Mouse (Mus musculus) intestine, postnatal 0 days (tissue): ENCODE results near the gene Klhl23. TPM values are rescaled to one million over a fixed set of nuclear protein-coding genes. Genes with fewer than 3 reads are reported as not detected.
"Not testable (repeated sequence)": the region's sequence is repeated elsewhere in the genome, so short reads cannot be mapped to it uniquely, and the experiment has no call there.

Source experiments
- ATAC-seq: fragments of 200-750 bp; cut with Nextera tagmentation; 2 replicates; pipeline ENCODE4 v1.8.0; 2017; ENCODE audit warnings: mild to moderate bottlenecking, moderate TSS enrichment, moderate library complexity
- H3K27ac ChIP-seq: fragments of 300-500 bp; sonication (generic); 2 replicates; pipeline ENCODE4 v1.5.1; 2014; ENCODE audit warnings: mild to moderate bottlenecking, low read depth, low read length, moderate library complexity
- H3K27me3 ChIP-seq: fragments of 300-500 bp; sonication (generic); replicated peaks from 2 replicates; pipeline ENCODE4 v1.6.1; 2014; ENCODE audit warnings: low read length, mixed read lengths; ENCODE audit not compliant: control insufficient read depth, insufficient read depth
- H3K36me3 ChIP-seq: fragments of 300-500 bp; sonication (generic); 2 replicates; pipeline ENCODE4 v1.6.1; 2014; ENCODE audit warnings: mild to moderate bottlenecking, moderate library complexity; ENCODE audit not compliant: control insufficient read depth, insufficient read depth
- H3K4me1 ChIP-seq: fragments of 300-500 bp; sonication (generic); replicated peaks from 2 replicates; pipeline ENCODE4 v1.6.1; 2014; ENCODE audit warnings: antibody characterized with exemption, low read length, mixed read lengths; ENCODE audit not compliant: control insufficient read depth, insufficient read depth
- H3K4me2 ChIP-seq: fragments of 300-500 bp; sonication (generic); replicated peaks from 2 replicates; pipeline ENCODE4 v1.6.1; 2014; ENCODE audit warnings: low read depth, mild to moderate bottlenecking, moderate library complexity
- H3K4me3 ChIP-seq: fragments of 300-500 bp; sonication (generic); 2 replicates; pipeline ENCODE4 v1.5.1; 2014; ENCODE audit warnings: low read depth, low read length
- H3K9ac ChIP-seq: fragments of 300-500 bp; sonication (generic); 2 replicates; pipeline ENCODE4 v1.6.1; 2014; ENCODE audit warnings: mild to moderate bottlenecking, low read depth, low read length
- H3K9me3 ChIP-seq: fragments of 300-500 bp; sonication (generic); 2 replicates; pipeline ENCODE4 v1.6.1; 2016; ENCODE audit warnings: mixed run types; ENCODE audit not compliant: control insufficient read depth
- CTCF ChIP-seq: sonication (generic); IDR thresholded peaks from 2 replicates; pipeline ENCODE4 v1.5.1; 2016; ENCODE audit warnings: low read depth, mild to moderate bottlenecking, control low read depth, antibody characterized with exemption, moderate library complexity
- WGBS: fragments of 180-500 bp; shearing (Covaris S2); extraction: QIAGEN DNeasy Blood & Tissue Kit; methylation state at CpG from one replicate; pipeline ENCODE4 v1.1.7; 2014; 5-methylcytosine and 5-hydroxymethylcytosine counted together
- polyA plus RNA-seq: library from polyadenylated mRNA; unstranded; fragments of >200 nt; fragmentation: Nextera tagmentation; extraction: Ambion mirVana; gene quantifications from 2 replicates; pipeline ENCODE4 v1.2.1, GENCODE M21; 2015

Gene Klhl23
- polyA plus RNA-seq, 1 experiment from 2014 or later = 17.3 TPM

DNA sequence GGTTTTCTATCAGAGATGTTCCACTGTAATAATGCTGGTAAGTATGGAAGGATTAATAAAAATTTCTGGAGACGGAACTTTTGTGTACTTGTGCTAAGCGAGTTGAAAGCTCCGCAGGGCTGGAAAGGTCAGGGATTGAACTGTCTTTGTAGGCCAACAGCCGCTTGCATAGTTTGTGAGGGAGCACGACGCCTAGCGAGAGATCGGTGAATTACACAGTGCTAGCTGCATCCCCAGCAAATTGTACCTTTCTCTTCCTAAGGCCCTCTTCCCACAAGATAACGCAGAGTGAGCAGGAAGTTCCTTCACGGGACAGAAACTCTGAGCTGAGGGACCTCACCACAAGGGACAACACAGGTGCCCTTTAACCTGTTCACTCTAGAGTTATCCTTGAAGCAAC lies 31.5 kb upstream of the Klhl23 start:
- peak; percentile 91 for TF ChIP-seq CTCF
- no peaks in the 10 kb centered on the region for H3K9me3 ChIP-seq
- peak overlapping the region; percentile 84; the same call in 1 of the 2 replicates for H3K27ac ChIP-seq
- H3K4me2 ChIP-seq = peak overlapping the region; percentile 75
- peaks cover 15% of the 10 kb centered on the region for H3K36me3 ChIP-seq
- WGBS = 2% methylated on average over 10 of the region's 10 CpGs
- no peaks in the 10 kb centered on the region for H3K4me1 ChIP-seq
- H3K9ac ChIP-seq = no peak overlapping the region; the same call in 1 of the 2 replicates
- no peaks in the 10 kb centered on the region for H3K27me3 ChIP-seq
- peak overlapping the region; percentile 57 for H3K4me3 ChIP-seq
- ATAC-seq = peak; percentile 75

DNA sequence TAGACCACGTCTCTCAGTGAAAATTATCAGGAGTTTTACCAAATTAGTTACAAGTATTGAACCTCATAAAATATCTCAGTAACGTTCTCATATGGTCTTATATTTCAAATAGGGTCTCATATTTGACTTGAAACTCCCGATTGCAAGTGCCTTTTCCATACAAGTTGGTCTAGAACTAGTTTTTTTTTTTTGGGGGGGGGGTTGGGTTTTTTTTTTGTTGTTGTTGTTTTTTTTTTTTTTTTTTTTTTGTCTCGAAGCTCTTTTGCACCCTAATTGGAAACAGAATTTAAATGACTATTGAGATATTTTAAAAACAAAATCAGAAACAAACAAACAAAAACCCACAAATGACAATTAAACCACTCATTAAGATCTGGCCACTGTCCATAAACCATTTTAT lies 31.0 kb upstream of the Klhl23 start:
- Histone ChIP-seq H3K27me3 (no peaks in the 10 kb centered on the region), H3K36me3 (peaks cover 20% of the 10 kb centered on the region), H3K9ac (no peak overlapping the region), H3K4me1 (no peaks in the 10 kb centered on the region), H3K4me2 (peak overlapping the region; percentile 75), H3K4me3 (no peak overlapping the region), H3K27ac (no peak overlapping the region), H3K9me3 (no peaks in the 10 kb centered on the region)
- WGBS = 64% methylated on average over 4 of the region's 4 CpGs
- TF ChIP-seq CTCF = no peak
- no peak for ATAC-seq

DNA sequence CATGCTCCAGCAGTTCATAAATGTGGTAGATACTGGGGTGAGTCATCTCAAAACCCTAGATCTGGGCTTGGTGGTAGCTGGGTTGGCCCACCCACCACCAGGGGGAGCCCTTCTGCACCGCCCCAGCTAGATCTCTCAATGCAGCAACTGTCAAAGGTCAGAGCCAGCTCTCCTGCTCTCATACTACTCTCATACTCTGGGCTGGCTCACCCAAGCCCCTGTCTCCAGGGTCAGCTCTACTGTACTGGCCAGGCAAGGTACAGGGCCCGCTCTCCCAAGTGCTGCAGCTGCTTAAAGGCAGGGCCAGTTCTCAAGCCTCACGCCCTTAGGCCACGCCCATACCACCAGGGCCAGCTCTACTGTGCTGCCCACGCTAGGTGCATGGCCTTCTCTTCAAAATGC lies 18.8 kb upstream of the Klhl23 start:
- H3K27ac ChIP-seq = no peak overlapping the region
- 45% methylated on average over 5 of the region's 5 CpGs for WGBS
- no peak overlapping the region for H3K9ac ChIP-seq
- H3K4me1 ChIP-seq = no peaks in the 10 kb centered on the region
- no peaks in the 10 kb centered on the region for H3K9me3 ChIP-seq
- no peaks in the 10 kb centered on the region for H3K36me3 ChIP-seq
- peak overlapping the region; percentile 51 for H3K4me2 ChIP-seq
- peak; percentile 90 for TF ChIP-seq CTCF
- no peaks in the 10 kb centered on the region for H3K27me3 ChIP-seq
- H3K4me3 ChIP-seq = no peak overlapping the region
- ATAC-seq = peak; percentile 94

DNA sequence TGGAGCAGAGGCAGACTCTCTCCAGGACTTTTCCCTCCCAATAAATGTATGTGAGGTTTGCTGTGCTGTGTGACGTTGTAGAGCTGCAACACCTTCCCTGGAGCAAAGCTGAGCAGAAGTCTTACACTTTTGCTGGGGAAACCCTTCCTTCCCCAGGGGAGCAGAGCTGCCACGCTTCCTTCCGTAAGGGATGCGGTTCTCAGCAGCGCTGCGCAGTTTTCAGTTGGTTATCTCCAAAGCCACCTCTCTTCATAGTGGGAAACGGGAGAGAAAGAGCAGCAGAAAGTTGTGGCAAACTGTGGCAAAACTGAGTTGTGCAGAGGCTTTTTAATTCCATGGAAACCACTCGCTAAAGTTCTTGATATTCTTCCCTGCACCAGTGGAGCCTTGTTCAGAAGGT lies 18.0 kb upstream of the Klhl23 start:
- no peaks in the 10 kb centered on the region for H3K36me3 ChIP-seq
- no peak overlapping the region for H3K4me2 ChIP-seq
- 82% methylated on average over 8 of the region's 8 CpGs for WGBS
- no peak overlapping the region for H3K27ac ChIP-seq
- H3K27me3 ChIP-seq = no peaks in the 10 kb centered on the region
- H3K9ac ChIP-seq = no peak overlapping the region
- no peaks in the 10 kb centered on the region for H3K9me3 ChIP-seq
- H3K4me3 ChIP-seq = no peak overlapping the region
- no peak for TF ChIP-seq CTCF
- no peak for ATAC-seq
- H3K4me1 ChIP-seq = no peaks in the 10 kb centered on the region

DNA sequence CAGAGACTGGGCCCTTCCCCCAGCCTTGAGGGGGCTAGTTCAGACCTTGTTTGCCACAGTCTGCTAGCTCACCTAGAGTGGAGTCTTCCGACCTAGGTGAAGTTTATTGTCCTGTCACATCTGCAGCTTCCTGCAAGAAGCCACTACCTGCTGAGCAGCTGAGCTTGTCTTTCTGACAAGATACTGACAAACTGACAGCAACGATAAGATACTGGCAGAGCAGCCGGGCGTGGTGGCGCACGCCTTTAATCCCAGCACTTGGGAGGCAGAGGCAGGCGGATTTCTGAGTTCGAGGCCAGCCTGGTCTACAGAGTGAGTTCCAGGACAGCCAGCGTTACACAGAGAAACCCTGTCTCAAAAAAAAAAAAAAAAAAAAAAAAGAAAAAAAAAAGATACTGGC lies 17.1 kb upstream of the Klhl23 start:
- not testable (repeated sequence) for H3K4me3 ChIP-seq, H3K36me3 ChIP-seq, H3K27me3 ChIP-seq, H3K9ac ChIP-seq, H3K4me2 ChIP-seq, H3K27ac ChIP-seq, H3K4me1 ChIP-seq, H3K9me3 ChIP-seq, ATAC-seq
- 74% methylated on average over 7 of the region's 9 CpGs for WGBS

DNA sequence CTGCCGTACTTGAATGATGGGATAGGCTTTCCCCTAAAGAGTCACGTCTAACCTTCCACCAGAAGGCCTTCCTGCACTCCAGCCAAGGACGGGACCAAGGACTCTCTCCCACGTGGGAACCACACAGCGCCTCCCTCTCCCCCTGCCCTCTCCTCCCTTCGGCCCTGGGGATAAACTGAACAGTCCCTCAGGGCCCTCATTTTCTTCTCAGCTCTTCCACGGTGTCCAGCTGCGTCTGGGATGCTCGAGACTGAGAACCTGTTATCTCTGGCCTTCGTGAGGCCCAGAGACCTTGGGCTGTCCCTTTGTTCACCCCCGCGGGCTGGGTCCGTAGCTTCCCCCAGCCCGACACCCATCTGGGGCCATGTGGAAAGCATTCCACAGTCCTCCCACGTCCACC lies 11.6 kb upstream of the Klhl23 start:
- 65% methylated on average over 15 of the region's 15 CpGs for WGBS
- TF ChIP-seq CTCF = no peak
- H3K36me3 ChIP-seq = no peaks in the 10 kb centered on the region

DNA sequence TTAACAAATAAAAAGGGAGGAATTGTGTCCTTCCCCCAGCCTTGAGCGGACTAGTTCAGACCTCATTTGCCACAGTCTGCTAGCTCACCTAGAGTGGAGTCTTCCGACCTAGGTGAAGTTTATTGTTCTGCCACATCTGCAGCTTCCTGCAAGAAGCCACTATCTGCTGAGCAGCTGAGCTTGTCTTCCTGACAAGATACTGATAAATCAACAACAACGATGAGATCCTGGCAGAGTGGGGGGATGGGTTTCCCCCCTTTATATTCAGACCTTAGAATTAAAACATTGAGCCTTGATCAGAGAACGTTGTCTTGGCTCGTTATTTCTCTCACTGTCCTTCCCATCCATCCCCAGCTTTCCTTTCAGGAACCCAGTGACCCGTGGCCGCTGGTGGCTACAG lies 10.4 kb upstream of the Klhl23 start:
- H3K9ac ChIP-seq, H3K27me3 ChIP-seq, H3K36me3 ChIP-seq, H3K4me1 ChIP-seq, H3K4me3 ChIP-seq, H3K4me2 ChIP-seq, H3K9me3 ChIP-seq, ATAC-seq, H3K27ac ChIP-seq: not testable (repeated sequence)
- 63% methylated on average over 7 of the region's 7 CpGs for WGBS

More for the DNA sequence above, 11.6 kb upstream of the Klhl23 start:
- Histone ChIP-seq H3K4me1 (no peaks in the 10 kb centered on the region), H3K9me3 (no peaks in the 10 kb centered on the region), H3K27me3 (no peaks in the 10 kb centered on the region), H3K27ac (no peak overlapping the region), H3K4me3 (no peak overlapping the region), H3K4me2 (no peak overlapping the region), H3K9ac (no peak overlapping the region)
- ATAC-seq = no peak
